Mouse (Mus musculus): ENCODE data around the gene 2410004B18Rik.

DNA sequence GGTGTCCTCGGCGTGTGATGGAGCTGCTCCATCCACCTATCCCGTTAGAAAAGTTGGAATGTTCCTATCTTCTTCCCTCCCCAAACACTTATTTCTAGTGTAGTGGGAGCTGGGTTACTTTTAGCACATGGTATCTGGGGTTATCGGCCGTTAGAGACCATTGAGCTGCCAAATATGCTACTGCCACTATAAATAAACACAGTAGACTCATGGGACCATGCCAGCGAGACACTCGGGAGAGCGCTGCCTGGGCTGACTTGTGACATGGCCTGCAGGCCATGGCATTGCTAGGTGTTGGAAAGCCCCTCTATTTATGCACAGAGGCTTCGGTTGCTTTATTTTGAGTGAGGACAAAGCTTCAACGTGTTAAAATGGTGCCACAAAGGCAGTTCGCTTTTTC lies 40.1 kb upstream of the 2410004B18Rik start:
- no peak for TF ChIP-seq POLR2A (IDR thresholded peaks at IDR 0.05; ENCODE audit: borderline replicate concordance, insufficient read depth, low read length)
- no peak for TF ChIP-seq CTCF (IDR thresholded peaks at IDR 0.05; ENCODE audit: borderline replicate concordance, insufficient read depth, low read depth, low read length)
